ENCODE assay signal across 9 mouse cellular contexts in the genomic region with DNA sequence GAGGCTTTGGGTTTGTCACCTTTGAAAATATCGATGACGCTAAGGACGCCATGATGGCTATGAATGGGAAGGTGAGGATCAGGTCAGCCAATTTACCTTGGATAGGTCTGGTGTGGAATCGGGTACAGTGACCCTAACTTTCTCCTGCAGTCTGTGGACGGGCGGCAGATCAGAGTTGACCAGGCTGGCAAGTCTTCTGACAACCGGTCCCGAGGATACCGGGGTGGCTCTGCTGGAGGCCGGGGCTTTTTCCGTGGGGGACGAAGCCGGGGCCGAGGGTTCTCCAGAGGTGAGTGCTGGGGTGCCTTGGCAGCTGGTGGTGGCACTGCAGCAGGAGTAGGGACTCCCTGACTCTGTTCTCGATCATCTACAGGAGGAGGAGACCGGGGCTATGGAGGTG. TPM values are rescaled to one million over a fixed set of nuclear protein-coding genes. Genes with fewer than 3 reads are reported as not detected.
DNase-seq lines count a peak whose midpoint lies in the region; ATAC-seq and TF ChIP-seq lines count a peak whose summit lies in the region.
"Had no signal": no experiment of that assay in that cellular context is flagged by ENCODE, and none has a peak within 500 bp of the region (broad histone marks: within the 10 kb centered on the region; RNA-seq: fewer than 3 reads in every experiment).

No protein-coding gene starts in this region.

- no peak overlapping the region for H3K4me2 ChIP-seq in hindbrain, postnatal 0 days (ENCODE audit: low read depth, low read length)
- 0 out of 2 replicates have a peak overlapping the region, but pooled peaks have one; percentile 71 for H3K4me2 ChIP-seq in neural tube, embryonic 11.5 days (ENCODE audit: low read depth)
- no peak overlapping the region for H3K4me2 ChIP-seq in neural tube, embryonic 13.5 days

- peaks cover 78% of the 10 kb centered on the region for H3K4me1 ChIP-seq in hindbrain, embryonic 10.5 days (replicated peaks)
- peaks cover 17% of the 10 kb centered on the region for H3K4me1 ChIP-seq in hindbrain, postnatal 0 days (ENCODE audit: insufficient read depth, low read length)
- peaks cover 33% of the 10 kb centered on the region for H3K4me1 ChIP-seq in neural tube, embryonic 11.5 days (ENCODE audit: control insufficient read depth, insufficient read depth, low read length)
- H3K4me1 ChIP-seq in neural tube, embryonic 13.5 days (replicated peaks) = peaks cover 72% of the 10 kb centered on the region

- no peaks in the 10 kb centered on the region for H3K9me3 ChIP-seq in hindbrain, embryonic 10.5 days
- H3K9me3 ChIP-seq in hindbrain, postnatal 0 days (ENCODE audit: low read length) = no peaks in the 10 kb centered on the region
- no peaks in the 10 kb centered on the region for H3K9me3 ChIP-seq in neural tube, embryonic 11.5 days (ENCODE audit: control insufficient read depth, low read length)
- H3K9me3 ChIP-seq in neural tube, embryonic 13.5 days = no peaks in the 10 kb centered on the region

- H3K4me3 ChIP-seq in hindbrain, embryonic 10.5 days = peak overlapping the region; percentile 25; the same call in 1 of the 2 replicates
- H3K4me3 ChIP-seq in hindbrain, postnatal 0 days (ENCODE audit: low read length) = no peak overlapping the region
- no peak overlapping the region for H3K4me3 ChIP-seq in neural tube, embryonic 11.5 days (ENCODE audit: low read depth, low read length)
- no peak overlapping the region for H3K4me3 ChIP-seq in neural tube, embryonic 13.5 days

- WGBS in hindbrain, embryonic 10.5 days = 94% methylated on average over 16 of the region's 16 CpGs
- 95% methylated on average over 16 of the region's 16 CpGs for WGBS in hindbrain, postnatal 0 days
- WGBS in neural tube, embryonic 11.5 days = 96% methylated on average over 16 of the region's 16 CpGs
- WGBS in neural tube, embryonic 13.5 days = 95% methylated on average over 16 of the region's 16 CpGs

- H3K27me3 ChIP-seq in hindbrain, embryonic 10.5 days (ENCODE audit: insufficient read depth, poor library complexity, severe bottlenecking) = no peaks in the 10 kb centered on the region
- H3K27me3 ChIP-seq in hindbrain, postnatal 0 days (ENCODE audit: insufficient read depth, low read length) = no peaks in the 10 kb centered on the region
- no peaks in the 10 kb centered on the region for H3K27me3 ChIP-seq in neural tube, embryonic 11.5 days (ENCODE audit: control insufficient read depth, insufficient read depth, low read length)
- no peaks in the 10 kb centered on the region for H3K27me3 ChIP-seq in neural tube, embryonic 13.5 days

- H3K36me3 ChIP-seq in hindbrain, embryonic 10.5 days = peaks cover 40% of the 10 kb centered on the region
- H3K36me3 ChIP-seq in hindbrain, postnatal 0 days (ENCODE audit: insufficient read depth, low read length) = peaks cover 20% of the 10 kb centered on the region; the same call in 1 of the 2 replicates
- H3K36me3 ChIP-seq in neural tube, embryonic 11.5 days (ENCODE audit: control insufficient read depth, insufficient read depth, low read length) = peaks cover 18% of the 10 kb centered on the region
- H3K36me3 ChIP-seq in neural tube, embryonic 13.5 days = peaks cover 30% of the 10 kb centered on the region

- TF ChIP-seq CTCF in hindbrain, postnatal 0 days (IDR thresholded peaks at IDR 0.05; ENCODE audit: low read depth) = no peak

- no peak for ATAC-seq in hindbrain, postnatal 0 days
- ATAC-seq in neural tube, embryonic 11.5 days (ENCODE audit: insufficient read depth, low FRiP score, low TSS enrichment) = no peak
- ATAC-seq in neural tube, embryonic 13.5 days (ENCODE audit: low read depth) = no peak
- ATAC-seq in inflammation-experienced regulatory T-cells, adult 6 months = no peak

- no peak overlapping the region for H3K27ac ChIP-seq in hindbrain, embryonic 10.5 days
- H3K27ac ChIP-seq in hindbrain, postnatal 0 days = no peak overlapping the region
- H3K27ac ChIP-seq in neural tube, embryonic 11.5 days (ENCODE audit: low read depth, low read length) = no peak overlapping the region
- 0 out of 2 replicates have a peak overlapping the region, but pooled peaks have one; percentile 4 for H3K27ac ChIP-seq in neural tube, embryonic 13.5 days (replicated peaks)

- DNase-seq in adrenal gland, adult 8-10 months = peak; percentile 40
- DNase-seq in adrenal gland, postnatal 10 days = no peak
- no peak for DNase-seq in hindbrain, embryonic 10.5 days (ENCODE audit: low spot score)
- no peak for DNase-seq in hindbrain, postnatal 0 days (ENCODE audit: low spot score)
- no peak for DNase-seq in neural tube, embryonic 11.5 days (ENCODE audit: low spot score)
- DNase-seq in neural tube, embryonic 10.5 days (ENCODE audit: extremely low spot score, low spot score) = no peak
- DNase-seq: lung, adult 18-20 months had no signal

- H3K9ac ChIP-seq in hindbrain, postnatal 0 days (replicated peaks; ENCODE audit: low read length) = no peak overlapping the region
- H3K9ac ChIP-seq in neural tube, embryonic 11.5 days (ENCODE audit: low read length) = no peak overlapping the region
- H3K9ac ChIP-seq in neural tube, embryonic 13.5 days = peak overlapping the region; percentile 100

RNA-seq across cellular contexts. Expression of gene 1600002K03Rik, which starts 2.7 kb away (rescaled TPM):
- total RNA-seq in adrenal gland, adult 8-10 months (2022) = 10 to 100 TPM; 18.1 to 22.1 (median 21.7) TPM
- 1 to 10 TPM; 6.4 to 7.7 TPM for total RNA-seq in adrenal gland, postnatal 10 days (2021)
- 12.9 and 14.4 TPM in 2 replicates for polyA plus RNA-seq in hindbrain, embryonic 10.5 days (2016; fragmentation: Nextera tagmentation; extraction: Ambion mirVana)
- 2.6 and 3.2 TPM in 2 replicates for total RNA-seq in hindbrain, postnatal 0 days (2014; rRNA removed)
- 4.3 and 4.4 TPM in 2 replicates for polyA plus RNA-seq in hindbrain, postnatal 0 days (2015; fragmentation: Nextera tagmentation; extraction: Ambion mirVana)
- 8.8 and 10.8 TPM in 2 replicates for polyA plus RNA-seq in neural tube, embryonic 11.5 days (2014; fragmentation: Nextera tagmentation; extraction: Ambion mirVana)
- 11.4 and 16.3 TPM in 2 replicates for polyA plus RNA-seq in neural tube, embryonic 13.5 days (2015; fragmentation: Nextera tagmentation; extraction: Ambion mirVana)
- 10 to 100 TPM; 17.9 to 28.4 (median 20.5) TPM for polyA plus RNA-seq in inflammation-experienced regulatory T-cells, adult 6 months (2017; shearing (Covaris generic))

RNA-seq across cellular contexts. Expression of gene Cirbp, which starts 4.3 kb away (rescaled TPM):
- 100 to 1,000 TPM in 3 of 4 experiments, 10 to 100 TPM in 1; 44.2 to 234 (median 162) TPM for total RNA-seq in adrenal gland, adult 8-10 months (2022)
- total RNA-seq in adrenal gland, postnatal 10 days (2021) = 100 to 1,000 TPM; 102 to 168 TPM
- polyA plus RNA-seq in hindbrain, embryonic 10.5 days (2016; fragmentation: Nextera tagmentation; extraction: Ambion mirVana) = 95.3 and 153 TPM in 2 replicates
- total RNA-seq in hindbrain, postnatal 0 days (2014; rRNA removed) = 257 and 261 TPM in 2 replicates
- polyA plus RNA-seq in hindbrain, postnatal 0 days (2015; fragmentation: Nextera tagmentation; extraction: Ambion mirVana) = 730 and 732 TPM in 2 replicates
- polyA plus RNA-seq in neural tube, embryonic 11.5 days (2014; fragmentation: Nextera tagmentation; extraction: Ambion mirVana) = 84.0 and 85.1 TPM in 2 replicates
- 325 and 351 TPM in 2 replicates for polyA plus RNA-seq in neural tube, embryonic 13.5 days (2015; fragmentation: Nextera tagmentation; extraction: Ambion mirVana)
- polyA plus RNA-seq in inflammation-experienced regulatory T-cells, adult 6 months (2017; shearing (Covaris generic)) = 100 to 1,000 TPM in 2 of 3 experiments, 10 to 100 TPM in 1; 84.2 to 255 (median 213) TPM

RNA-seq across cellular contexts. Expression of gene Efna2, which starts 9.2 kb away (rescaled TPM):
- total RNA-seq in adrenal gland, adult 8-10 months (2022) = 1 to 10 TPM; 2.4 to 5.2 (median 3.3) TPM
- 1 to 10 TPM; 3.3 to 4.5 TPM for total RNA-seq in adrenal gland, postnatal 10 days (2021)
- polyA plus RNA-seq in hindbrain, embryonic 10.5 days (2016; fragmentation: Nextera tagmentation; extraction: Ambion mirVana) = 41.3 and 43.7 TPM in 2 replicates
- 24.0 and 32.8 TPM in 2 replicates for total RNA-seq in hindbrain, postnatal 0 days (2014; rRNA removed)
- 23.2 and 23.8 TPM in 2 replicates for polyA plus RNA-seq in hindbrain, postnatal 0 days (2015; fragmentation: Nextera tagmentation; extraction: Ambion mirVana)
- polyA plus RNA-seq in neural tube, embryonic 11.5 days (2014; fragmentation: Nextera tagmentation; extraction: Ambion mirVana) = 36.2 and 38.9 TPM in 2 replicates
- 34.0 and 34.8 TPM in 2 replicates for polyA plus RNA-seq in neural tube, embryonic 13.5 days (2015; fragmentation: Nextera tagmentation; extraction: Ambion mirVana)
- not detected for polyA plus RNA-seq in inflammation-experienced regulatory T-cells, adult 6 months (2017; shearing (Covaris generic))

RNA-seq across cellular contexts. Expression of gene Midn, which starts 22.0 kb away (rescaled TPM):
- 100 to 1,000 TPM in 1 of 4 experiments, 10 to 100 TPM in 3; 56.4 to 145 (median 90.1) TPM for total RNA-seq in adrenal gland, adult 8-10 months (2022)
- total RNA-seq in adrenal gland, postnatal 10 days (2021) = 100 to 1,000 TPM; 106 to 127 TPM
- 22.3 and 24.6 TPM in 2 replicates for polyA plus RNA-seq in hindbrain, embryonic 10.5 days (2016; fragmentation: Nextera tagmentation; extraction: Ambion mirVana)
- 146 and 172 TPM in 2 replicates for total RNA-seq in hindbrain, postnatal 0 days (2014; rRNA removed)
- 14.7 and 15.8 TPM in 2 replicates for polyA plus RNA-seq in hindbrain, postnatal 0 days (2015; fragmentation: Nextera tagmentation; extraction: Ambion mirVana)
- polyA plus RNA-seq in neural tube, embryonic 11.5 days (2014; fragmentation: Nextera tagmentation; extraction: Ambion mirVana) = 70.0 and 78.2 TPM in 2 replicates
- polyA plus RNA-seq in neural tube, embryonic 13.5 days (2015; fragmentation: Nextera tagmentation; extraction: Ambion mirVana) = 31.0 and 35.8 TPM in 2 replicates
- 1 to 10 TPM; 7.3 to 9.3 (median 7.5) TPM for polyA plus RNA-seq in inflammation-experienced regulatory T-cells, adult 6 months (2017; shearing (Covaris generic))

RNA-seq across cellular contexts. Expression of gene Cbarp, which starts 29.4 kb away (rescaled TPM):
- total RNA-seq in adrenal gland, adult 8-10 months (2022) = 10 to 100 TPM; 58.4 to 92.4 (median 81.9) TPM
- 10 to 100 TPM; 41.6 to 65.6 TPM for total RNA-seq in adrenal gland, postnatal 10 days (2021)
- 7.1 and 15.0 TPM in 2 replicates for polyA plus RNA-seq in hindbrain, embryonic 10.5 days (2016; fragmentation: Nextera tagmentation; extraction: Ambion mirVana)
- 270 and 288 TPM in 2 replicates for total RNA-seq in hindbrain, postnatal 0 days (2014; rRNA removed)
- 95.5 and 106 TPM in 2 replicates for polyA plus RNA-seq in hindbrain, postnatal 0 days (2015; fragmentation: Nextera tagmentation; extraction: Ambion mirVana)
- polyA plus RNA-seq in neural tube, embryonic 11.5 days (2014; fragmentation: Nextera tagmentation; extraction: Ambion mirVana) = 11.1 and 11.3 TPM in 2 replicates
- 53.9 and 55.1 TPM in 2 replicates for polyA plus RNA-seq in neural tube, embryonic 13.5 days (2015; fragmentation: Nextera tagmentation; extraction: Ambion mirVana)
- polyA plus RNA-seq in inflammation-experienced regulatory T-cells, adult 6 months (2017; shearing (Covaris generic)) = 1 to 10 TPM in 2 of 3 experiments, under 1 TPM in 1; 0.60 to 2.3 (median 1.3) TPM

Comparison
In these comparisons a context has a peak if more than half of its experiments do, and no peak if none do; other contexts are left out.
1. RNA of gene Efna2, which starts 9.2 kb away (polyA plus RNA-seq): 41.3 to 43.7 TPM in hindbrain, embryonic 10.5 days, 36.2 to 38.9 TPM in neural tube, embryonic 11.5 days, 34.0 to 34.8 TPM in neural tube, embryonic 13.5 days and 23.2 to 23.8 TPM in hindbrain, postnatal 0 days; not detected in inflammation-experienced regulatory T-cells, adult 6 months; every median in the first group is over 10 times any median in the second.